Mouse (Mus musculus): ENCODE data around the gene Olfr1341.
A peak's percentile ranks its signal among the peaks of the same experiment; 100 is the strongest.

The Olfr1341 gene

GRCm38 (mm10) chr4:118703223-118703622 lies at the start of gene Olfr1341:
Gene Olfr1341 (plus strand): TSS chr4:118703523.
- DNase-seq (ENCODE audit: low spot score) = no peak

DNA sequence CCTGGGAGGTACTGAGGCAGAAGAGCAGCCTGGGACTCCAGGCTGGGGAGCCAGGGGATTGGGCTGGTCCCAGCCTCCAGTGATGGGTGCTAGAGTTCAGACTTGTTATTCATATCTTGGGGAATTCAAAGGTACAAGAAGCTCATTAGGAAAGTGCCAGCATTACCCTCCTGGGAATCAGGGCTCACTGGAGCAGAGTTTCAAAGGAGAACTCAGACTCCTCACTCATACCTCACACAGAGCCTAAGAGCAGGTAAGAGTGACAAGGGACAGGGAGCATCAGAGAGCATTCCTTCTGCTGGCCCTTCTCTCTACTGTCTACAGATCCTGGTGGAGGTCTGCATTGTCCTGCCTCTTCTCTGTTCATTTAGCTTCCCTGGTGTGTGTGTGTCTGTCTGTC lies 44.7 kb upstream of the Olfr1341 start, which contains the start of gene Olfr62:
Olfr62 (plus strand) TSS at position 301 of the 400 bp plus-strand sequence.
- DNase-seq (ENCODE audit: low spot score) = no peak

DNA sequence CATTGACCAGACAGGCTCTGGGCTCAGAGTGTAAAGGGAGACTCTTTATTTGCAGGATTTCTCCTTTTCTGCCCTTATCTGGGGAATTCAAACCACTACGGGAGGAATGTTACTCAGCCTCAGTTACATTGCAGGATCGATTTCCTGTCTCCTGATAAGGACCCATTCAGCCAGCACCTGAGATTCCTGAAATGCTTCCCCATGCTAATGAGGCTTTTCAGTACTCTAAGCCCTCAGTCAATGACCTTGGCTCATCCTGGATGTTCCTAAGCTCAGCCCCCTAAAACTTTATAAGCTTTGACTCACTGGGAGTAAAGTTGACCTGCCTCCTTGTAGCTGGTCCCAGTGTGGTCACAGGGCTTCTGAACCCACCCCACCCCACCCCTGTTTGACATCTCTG lies 16.2 kb upstream of the Olfr1341 start:
- no peak for DNase-seq (ENCODE audit: low spot score)

GRCm38 (mm10) chr4:118692412-118692973 lies 10.8 kb upstream of the Olfr1341 start, which contains the start of gene Olfr1342:
Gene Olfr1342 (minus strand): TSS chr4:118692756.
- DNase-seq (ENCODE audit: low spot score) = no peak

GRCm38 (mm10) chr4:118693812-118694211 lies 9.5 kb upstream of the Olfr1341 start:
- no peak for DNase-seq (ENCODE audit: low spot score)

GRCm38 (mm10) chr4:118708086-118708485 lies 4.8 kb downstream of the Olfr1341 start:
- no peak for DNase-seq (ENCODE audit: low spot score)

GRCm38 (mm10) chr4:118711656-118712055 lies 8.3 kb downstream of the Olfr1341 start:
- no peak for DNase-seq (ENCODE audit: low spot score)

GRCm38 (mm10) chr4:118719838-118720237 lies 16.5 kb downstream of the Olfr1341 start, which contains the start of gene Olfr1340:
Gene Olfr1340 (plus strand): TSS chr4:118720138.
- DNase-seq (ENCODE audit: low spot score) = no peak

DNA sequence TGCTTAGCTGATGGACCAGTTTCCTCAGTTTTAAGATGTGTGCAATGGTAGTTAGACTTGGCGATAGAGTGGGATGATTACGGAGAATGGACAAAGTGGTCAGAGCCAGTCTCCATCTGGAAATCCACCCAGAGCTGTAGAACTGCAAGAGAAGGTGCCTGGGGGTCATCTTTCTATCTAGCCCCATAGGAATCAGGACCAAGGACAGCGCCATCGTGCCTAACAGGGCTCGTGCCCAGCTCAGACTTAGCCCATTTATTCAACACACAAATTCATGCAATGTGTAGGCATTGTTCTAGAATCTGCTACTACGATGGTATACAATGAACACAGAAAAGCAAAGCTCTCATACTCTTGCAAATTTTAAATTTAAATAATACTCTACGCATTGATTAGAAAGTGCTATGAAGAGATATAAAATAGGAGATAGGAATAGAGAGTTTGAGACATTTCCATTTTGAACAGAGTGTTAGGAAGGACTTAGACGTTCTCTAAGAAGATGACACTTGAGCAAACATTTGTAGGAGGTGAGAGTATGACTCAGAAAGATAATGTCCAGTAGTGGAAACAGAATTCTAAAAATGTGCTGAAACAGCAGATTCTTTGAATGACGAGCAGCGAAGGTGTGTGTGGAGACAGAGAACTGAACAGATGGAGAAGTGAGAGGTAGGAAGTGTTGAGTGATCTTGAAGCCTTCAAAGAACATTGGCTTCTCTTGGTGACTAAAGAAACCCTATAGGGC lies 18.6 kb downstream of the Olfr1341 start:
- DNase-seq (ENCODE audit: low spot score) = peak; percentile 7

- DNase-seq (ENCODE audit: low spot score) = no peak
Observed at GRCm38 (mm10) chr4:118731875-118732274, 28.6 kb downstream of the Olfr1341 start, which contains the start of gene Olfr1339. Gene Olfr1339 (plus strand): TSS chr4:118732175.

GRCm38 (mm10) chr4:118739574-118739973 lies 36.3 kb downstream of the Olfr1341 start:
- no peak for DNase-seq (ENCODE audit: low spot score)

DNA sequence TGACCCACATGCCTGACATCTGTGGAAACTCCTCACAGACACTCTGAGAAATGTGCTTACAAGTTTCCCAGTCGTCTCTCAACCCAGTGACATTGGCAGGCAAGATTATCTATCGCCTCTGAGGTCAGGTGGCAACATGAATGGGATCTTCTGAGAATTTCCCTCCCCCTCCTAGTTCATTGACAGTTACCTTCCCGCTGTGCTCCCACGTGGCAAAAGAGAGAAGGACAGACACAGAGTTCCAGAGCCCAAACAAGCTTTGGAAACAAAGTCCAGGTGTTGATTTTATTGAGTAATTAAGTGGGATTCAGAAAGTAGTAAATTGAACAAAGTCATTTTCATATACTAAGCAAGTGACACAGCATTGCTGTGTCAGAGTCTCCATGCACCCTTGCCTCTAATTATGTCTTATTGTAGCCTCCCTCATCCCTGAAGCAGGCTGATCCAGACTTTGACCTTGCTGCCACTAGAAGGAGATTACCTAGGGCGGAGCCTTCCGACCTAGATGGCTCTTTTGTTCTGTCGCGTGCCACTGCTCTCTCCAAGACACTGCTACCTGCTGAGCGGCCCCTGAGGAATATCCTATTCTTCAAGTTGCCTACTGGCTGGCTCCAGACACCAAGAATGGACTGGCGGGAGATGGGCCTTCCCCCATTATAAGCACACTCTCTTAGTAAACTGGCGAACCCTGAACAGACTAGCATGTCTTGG lies 37.8 kb downstream of the Olfr1341 start:
- no peak for DNase-seq (ENCODE audit: low spot score)

DNA sequence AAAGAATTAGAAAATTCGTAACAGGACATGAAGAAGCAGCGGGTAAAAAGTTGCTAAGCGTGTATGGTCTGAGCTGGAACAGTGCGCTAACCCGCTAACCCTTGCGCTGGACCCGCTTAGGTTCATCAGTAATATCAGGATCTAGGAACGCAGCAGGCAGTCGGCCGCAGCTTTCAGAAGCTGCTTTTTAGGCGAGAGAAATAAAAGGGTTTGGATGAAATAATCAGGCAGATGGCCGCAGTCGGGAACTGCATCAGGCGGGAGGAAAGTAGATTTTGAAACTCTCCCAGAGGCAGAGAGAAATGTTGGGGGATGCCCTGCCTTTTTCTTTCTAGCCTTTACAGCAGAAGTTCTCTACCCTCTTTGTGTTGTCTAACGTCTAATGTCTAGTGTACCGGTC lies 38.6 kb downstream of the Olfr1341 start:
- no peak for DNase-seq (ENCODE audit: low spot score)

DNA sequence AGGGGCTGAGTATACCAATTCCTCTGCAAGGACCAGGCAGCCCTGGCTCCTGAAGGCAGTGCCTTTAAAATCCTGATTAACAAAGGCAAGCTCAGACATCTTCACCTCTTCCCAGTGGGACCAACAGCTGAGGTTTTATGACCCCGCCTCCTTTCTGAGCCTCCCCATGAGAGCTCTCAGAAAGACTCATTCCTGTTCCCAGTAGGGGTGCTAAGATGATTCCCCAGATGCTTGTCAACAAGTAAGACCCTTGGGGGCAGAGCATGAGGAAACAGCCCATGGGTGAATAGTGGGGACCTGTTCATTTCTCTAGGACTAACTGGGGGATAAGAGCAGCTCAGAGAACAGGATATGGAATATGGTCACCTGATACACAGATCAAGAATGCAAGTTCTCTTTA lies 55.3 kb downstream of the Olfr1341 start, which contains the start of gene Olfr1338:
Olfr1338 (minus strand) TSS at position 101 of the 400 bp plus-strand sequence.
- no peak for DNase-seq (ENCODE audit: low spot score)
